Mouse (Mus musculus): ENCODE data around the gene Cda.
"Not testable (repeated sequence)": the region's sequence is repeated elsewhere in the genome, so short reads cannot be mapped to it uniquely, and the experiment has no call there.

Gene Cda

DNA sequence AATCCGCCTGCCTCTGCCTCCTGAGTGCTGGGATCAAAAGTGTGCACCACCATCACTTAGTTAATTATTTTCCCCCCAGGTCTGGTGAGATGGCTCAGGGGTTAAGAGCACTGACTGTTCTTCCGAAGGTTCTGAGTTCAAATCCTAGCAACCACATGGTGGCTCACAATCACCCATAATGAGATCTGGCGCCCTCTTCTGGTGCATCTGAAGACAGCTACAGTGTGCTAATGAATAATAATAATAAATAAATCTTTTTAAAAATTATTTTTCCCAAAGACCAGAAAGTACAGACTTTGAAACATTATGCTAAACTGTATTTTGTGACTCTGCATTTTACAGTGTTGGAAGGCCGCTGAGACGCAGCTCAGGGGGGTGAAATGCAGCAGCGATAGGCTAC is 32.1 kb downstream of the Cda start:
- no peak for DNase-seq (ENCODE audit: inconsistent ontology term)

DNA sequence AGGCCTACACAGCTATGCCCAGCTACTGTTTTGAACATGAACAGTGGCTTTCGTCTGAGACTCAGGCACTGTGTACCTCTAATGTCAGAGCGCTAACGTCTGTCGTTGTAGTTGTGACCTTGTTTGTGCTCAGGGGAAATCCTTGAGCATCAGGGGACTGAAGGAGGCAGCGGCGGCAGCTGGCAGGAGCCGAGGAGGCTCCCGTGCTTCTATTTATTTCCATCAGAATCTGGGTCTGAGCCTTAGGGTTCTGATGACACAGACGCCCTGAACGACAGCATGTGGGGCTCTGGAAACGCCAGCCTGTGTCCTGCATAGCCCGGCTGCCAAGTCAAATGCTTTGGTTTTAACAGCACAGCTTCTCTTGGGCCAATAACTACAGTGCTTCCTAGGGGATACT is 32.8 kb downstream of the Cda start:
- no peak for DNase-seq (ENCODE audit: inconsistent ontology term)

- DNase-seq (ENCODE audit: inconsistent ontology term), result no peak
Observed at GRCm38 (mm10) chr4:138333135-138333534, 34.7 kb downstream of the Cda start.

DNA sequence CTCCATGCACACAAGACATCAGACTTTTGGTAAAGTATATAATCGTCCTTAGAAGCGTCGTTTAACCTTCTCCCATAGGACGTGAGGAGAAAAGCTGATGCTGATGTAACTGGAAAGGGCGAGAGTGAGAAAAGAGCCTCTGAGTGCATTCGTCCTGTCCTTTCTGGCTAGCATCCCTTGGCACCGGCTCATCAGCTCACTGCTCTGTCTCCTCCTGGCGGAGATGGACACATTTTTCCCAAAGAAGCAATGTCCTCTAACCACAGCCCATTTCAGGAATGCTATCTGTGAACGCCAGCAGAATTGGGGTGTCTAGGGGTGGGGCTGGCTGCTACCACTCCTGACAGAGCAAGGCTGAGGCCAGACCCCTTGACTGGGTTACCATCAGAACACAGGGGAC is 36.1 kb downstream of the Cda start:
- DNase-seq (ENCODE audit: inconsistent ontology term), result peak; percentile 75

DNA sequence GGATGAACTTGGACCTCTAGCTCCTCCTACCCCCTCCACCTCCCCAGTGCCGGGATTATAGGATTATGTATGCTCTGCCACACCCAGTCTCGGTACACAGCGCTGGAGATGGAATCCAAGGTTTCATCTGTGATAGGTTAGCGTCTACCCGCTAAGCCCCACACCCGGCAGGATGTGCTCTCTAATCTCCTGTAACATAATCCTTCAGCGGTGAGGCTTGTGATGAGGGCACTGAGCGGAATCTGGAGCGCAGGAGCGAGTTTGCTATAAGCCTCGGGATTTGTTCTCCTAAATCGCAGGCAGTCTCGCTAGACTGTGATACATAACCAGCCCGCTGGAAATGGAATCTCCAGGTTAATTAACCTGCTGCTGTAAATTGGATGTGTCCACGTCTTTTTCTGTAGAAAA is 37.5 kb downstream of the Cda start:
- DNase-seq (ENCODE audit: inconsistent ontology term), result no peak

DNA sequence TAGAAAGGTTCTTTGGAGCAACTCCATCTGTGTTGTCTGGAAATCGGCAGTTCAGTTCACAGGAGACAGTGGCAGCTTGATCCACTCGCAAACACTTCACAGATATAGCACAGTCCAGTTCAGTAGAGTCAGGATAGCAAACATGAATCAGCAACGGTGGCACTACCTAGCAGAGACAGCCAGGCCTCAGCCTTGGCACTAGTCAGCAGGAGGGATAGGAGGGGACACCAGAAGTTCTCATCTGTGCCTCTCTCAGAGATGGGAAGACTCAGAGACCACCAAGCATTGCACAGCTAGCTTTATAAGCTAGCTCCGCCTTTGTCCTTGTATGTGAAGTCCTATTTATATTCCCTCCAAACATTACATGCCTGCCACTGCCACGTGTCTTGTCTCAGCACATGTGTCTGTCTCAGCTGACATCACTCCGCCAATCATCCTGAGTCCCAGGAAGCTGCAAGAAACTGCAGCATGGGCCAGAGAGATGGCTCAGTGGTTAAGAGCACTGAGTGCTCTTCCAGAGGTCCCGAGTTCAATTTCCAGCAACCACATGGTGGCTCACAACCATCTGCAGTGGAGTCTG is 39.8 kb downstream of the Cda start:
- DNase-seq (ENCODE audit: inconsistent ontology term), result no peak

DNA sequence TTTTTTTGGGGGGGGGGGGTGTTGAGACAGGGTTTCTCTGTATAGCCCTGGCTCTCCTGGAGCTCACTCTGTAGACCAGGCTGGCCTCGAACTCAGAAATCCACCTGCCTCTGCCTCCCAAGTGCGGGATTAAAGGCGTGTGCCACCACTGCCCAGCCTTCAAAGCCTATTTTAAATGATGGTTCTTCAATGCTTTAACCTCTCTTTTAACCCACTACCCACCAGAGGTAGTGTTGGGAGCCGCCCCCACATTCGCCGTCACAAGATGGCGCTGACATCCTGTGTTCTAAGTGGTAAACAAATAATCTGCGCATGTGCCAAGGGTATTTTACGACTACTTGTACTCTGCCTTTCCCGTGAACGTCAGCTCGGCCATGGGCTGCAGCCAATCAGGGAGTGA is 40.6 kb downstream of the Cda start:
- DNase-seq (ENCODE audit: inconsistent ontology term), result not testable (repeated sequence)

GRCm38 (mm10) chr4:138326077-138326695 is 41.6 kb downstream of the Cda start, which contains the start of gene Pink1:
Pink1 (minus strand) TSS chr4:138326307.
- DNase-seq (ENCODE audit: inconsistent ontology term), result peak; percentile 89

DNA sequence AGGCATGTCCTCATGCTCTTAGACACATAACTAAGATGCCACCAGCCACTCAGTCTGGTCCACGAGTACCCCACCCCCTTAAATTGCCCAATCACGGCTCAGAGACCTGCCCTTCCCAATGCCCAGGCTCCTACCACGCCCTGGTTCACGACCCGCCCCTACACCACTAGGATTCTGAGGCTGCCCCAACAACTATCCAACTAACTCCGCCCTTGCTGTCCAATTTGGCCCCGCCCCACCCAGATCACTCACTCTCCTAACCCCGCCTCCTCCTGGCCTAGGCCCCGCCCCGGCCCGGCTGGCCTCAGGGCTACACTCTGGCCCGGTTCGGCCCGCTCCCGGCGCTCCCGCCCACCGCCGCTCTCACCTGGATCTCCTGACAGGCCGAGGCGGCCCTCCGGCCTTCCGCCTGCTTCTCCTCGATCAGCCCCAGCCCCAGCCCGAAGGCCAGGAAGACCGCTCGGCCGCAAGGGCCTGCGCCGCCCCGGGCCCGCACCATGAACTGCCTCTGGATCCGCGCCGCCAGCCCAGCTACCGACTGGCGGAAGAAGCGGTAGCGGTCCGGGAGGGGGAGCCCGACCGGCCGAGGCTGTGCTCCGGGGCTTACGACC is 42.2 kb downstream of the Cda start:
- DNase-seq (ENCODE audit: inconsistent ontology term), result peak; percentile 98

GRCm38 (mm10) chr4:138324451-138324850 is 43.3 kb downstream of the Cda start:
- no peak for DNase-seq (ENCODE audit: inconsistent ontology term)

GRCm38 (mm10) chr4:138323753-138324152 is 44.0 kb downstream of the Cda start:
- no peak for DNase-seq (ENCODE audit: inconsistent ontology term)

DNA sequence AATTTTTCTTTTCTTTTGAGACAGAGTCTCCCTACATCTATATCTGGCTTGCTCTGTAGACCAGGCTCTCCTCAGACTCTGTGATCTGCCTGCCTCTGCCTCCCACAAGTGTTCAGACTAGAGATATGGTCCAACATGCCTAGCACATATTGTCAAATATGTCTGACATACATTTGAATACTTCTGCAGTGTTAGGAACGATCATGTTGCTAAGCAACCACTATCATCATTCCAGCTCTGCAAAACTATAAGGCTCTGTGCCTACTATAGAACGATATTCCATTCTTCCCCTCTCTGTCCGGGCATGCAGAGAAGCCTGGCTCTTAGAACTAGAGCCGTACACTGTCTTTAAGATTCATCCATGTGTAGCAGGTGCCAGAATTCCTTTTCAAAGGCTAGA is 45.1 kb downstream of the Cda start:
- no peak for DNase-seq (ENCODE audit: inconsistent ontology term)

- DNase-seq (ENCODE audit: inconsistent ontology term), result no peak
Observed at GRCm38 (mm10) chr4:138321488-138321887, 46.3 kb downstream of the Cda start.

DNA sequence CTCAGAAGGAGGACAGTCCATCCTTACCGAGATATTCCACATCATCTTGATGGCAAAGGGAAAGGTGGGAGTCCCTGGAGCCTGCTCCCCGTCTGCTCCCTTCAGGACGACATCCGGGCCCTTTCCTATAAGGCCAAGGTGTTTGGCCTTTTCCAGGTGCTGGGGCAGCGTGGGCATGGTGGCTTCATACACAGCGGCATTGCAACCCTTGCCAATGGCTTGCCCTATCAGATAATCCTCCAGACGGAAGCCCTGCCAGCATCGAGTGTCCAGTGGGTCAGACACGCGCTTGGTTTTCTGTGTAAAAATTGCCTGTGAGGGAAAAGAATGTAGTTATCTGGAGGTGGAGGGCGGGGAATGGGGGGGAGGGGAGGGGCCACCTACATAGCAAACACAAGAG is 47.1 kb downstream of the Cda start:
- no peak for DNase-seq (ENCODE audit: inconsistent ontology term)

DNA sequence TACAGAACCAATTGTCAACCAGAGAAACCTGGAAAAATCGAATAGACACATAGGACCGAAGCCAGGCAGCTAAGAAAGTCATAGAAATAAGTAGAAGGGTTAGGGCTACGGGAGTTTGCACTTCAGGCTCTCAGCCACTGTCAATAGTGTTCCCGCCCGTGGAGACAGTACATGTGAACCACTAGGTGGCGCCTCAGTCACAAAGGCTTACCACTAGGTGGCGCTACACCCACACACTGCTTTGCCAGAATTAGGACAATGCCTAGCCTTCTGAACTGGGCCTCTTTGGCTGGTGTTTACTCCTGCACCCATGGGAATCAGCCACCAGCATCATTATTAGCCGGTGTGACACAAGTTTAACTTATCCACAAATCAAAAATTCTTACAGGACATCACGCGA is 48.3 kb downstream of the Cda start:
- peak; percentile 79 for DNase-seq (ENCODE audit: inconsistent ontology term)

- DNase-seq (ENCODE audit: inconsistent ontology term), result peak; percentile 52
Observed at GRCm38 (mm10) chr4:138318509-138319266, 49.1 kb downstream of the Cda start.

- DNase-seq (ENCODE audit: inconsistent ontology term), result no peak
Observed at GRCm38 (mm10) chr4:138316369-138316768, 51.4 kb downstream of the Cda start.

- no peak for DNase-seq (ENCODE audit: inconsistent ontology term)
Observed at GRCm38 (mm10) chr4:138315781-138316180, 52.0 kb downstream of the Cda start.

GRCm38 (mm10) chr4:138313795-138314194 is 54.0 kb downstream of the Cda start:
- no peak for DNase-seq (ENCODE audit: inconsistent ontology term)

DNA sequence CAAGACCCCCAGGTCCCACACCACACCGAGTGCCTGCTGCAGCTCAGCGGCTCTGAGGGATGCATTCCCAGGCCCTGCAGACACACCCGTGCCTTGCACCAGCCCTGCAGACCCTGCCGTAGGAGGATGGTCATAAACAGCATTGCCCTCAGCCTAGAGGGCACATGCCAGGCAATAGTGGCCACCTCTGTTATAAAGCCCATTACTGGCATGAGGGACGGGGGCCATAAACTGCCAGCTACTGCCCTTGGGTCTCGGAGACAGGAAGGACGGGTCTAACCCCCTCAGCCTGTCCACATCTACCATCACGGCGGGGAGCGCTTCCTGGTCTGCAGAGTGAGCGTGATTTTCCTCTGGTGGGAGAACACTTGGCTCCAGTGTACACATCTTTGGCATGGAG is 54.8 kb downstream of the Cda start:
- no peak for DNase-seq (ENCODE audit: inconsistent ontology term)

- no peak for DNase-seq (ENCODE audit: inconsistent ontology term)
Observed at GRCm38 (mm10) chr4:138312105-138312504, 55.7 kb downstream of the Cda start.

DNA sequence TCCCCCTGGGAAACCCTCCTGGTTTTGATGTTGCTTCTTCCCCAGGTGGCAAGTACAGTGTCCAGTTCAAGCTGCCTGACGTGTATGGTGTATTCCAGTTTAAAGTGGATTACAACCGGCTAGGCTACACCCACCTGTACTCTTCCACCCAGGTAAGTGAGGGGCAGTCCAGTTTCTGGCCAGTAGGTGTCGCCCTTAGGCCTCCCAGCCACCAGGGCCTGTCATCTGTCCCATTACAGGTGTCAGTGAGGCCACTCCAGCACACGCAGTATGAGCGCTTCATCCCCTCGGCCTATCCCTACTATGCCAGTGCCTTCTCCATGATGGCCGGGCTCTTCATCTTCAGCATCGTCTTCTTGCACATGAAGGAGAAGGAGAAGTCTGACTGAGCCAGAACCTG is 56.2 kb downstream of the Cda start:
- DNase-seq (ENCODE audit: inconsistent ontology term), result no peak

Data from Muller cell, postnatal 12 days (primary cell).